In the genomic region with DNA sequence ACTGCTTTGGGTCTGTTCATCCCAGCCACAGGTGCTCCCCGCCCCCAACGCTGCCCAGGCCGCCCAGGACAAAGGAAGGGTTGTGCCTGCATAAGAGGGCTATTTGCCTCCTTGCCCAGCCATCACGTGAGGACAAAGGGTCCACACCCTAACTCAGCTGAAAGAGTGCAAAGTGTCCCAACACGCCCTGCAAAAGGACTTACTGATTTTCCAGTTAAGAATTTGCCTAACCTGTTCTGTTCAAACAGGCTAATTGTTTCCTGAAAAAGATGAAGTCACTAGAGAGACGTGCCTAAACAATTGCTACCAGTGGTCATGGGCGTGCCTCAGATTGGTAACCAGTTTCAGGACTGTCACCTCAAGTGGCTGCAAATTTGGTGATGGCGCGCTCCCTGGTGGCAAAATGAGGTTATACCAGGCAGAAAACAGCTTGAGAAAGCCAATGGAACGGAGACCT, we compare ENCODE assay signal across 8 mouse cellular contexts. TPM values are rescaled to one million over a fixed set of nuclear protein-coding genes. Genes with fewer than 3 reads are reported as not detected.
A peak's percentile ranks its signal among the peaks of the same experiment; 100 is the strongest.
DNase-seq lines count a peak whose midpoint lies in the region; ATAC-seq and TF ChIP-seq lines count a peak whose summit lies in the region.

No protein-coding gene starts in this region.

- 11% methylated on average over 10 of the region's 10 CpGs for WGBS in hindbrain, postnatal 0 days

- DNase-seq in R1 (ENCODE audit: low read depth, low spot score) = peak; percentile 97
- peak; percentile 89 for DNase-seq in cerebellum, adult 9-10 months
- DNase-seq in hindbrain, postnatal 0 days (ENCODE audit: low spot score) = peak; percentile 85
- peak; percentile 62 to 74 for DNase-seq in left cerebral cortex, postnatal 10 days (ENCODE audit: extremely low spot score in 1 of 2, low spot score in 2 of 2)
- peak; percentile 75 to 86 for DNase-seq in right cerebral cortex, postnatal 10 days (ENCODE audit: low spot score in 2 of 2)
- DNase-seq in urinary bladder, postnatal 14 days (ENCODE audit: low spot score) = peak; percentile 88

- no peaks in the 10 kb centered on the region for H3K9me3 ChIP-seq in hindbrain, postnatal 0 days (ENCODE audit: low read length)

- no peak overlapping the region for H3K9ac ChIP-seq in hindbrain, postnatal 0 days (replicated peaks; ENCODE audit: low read length)

- H3K27ac ChIP-seq in hindbrain, postnatal 0 days = no peak overlapping the region

- no peaks in the 10 kb centered on the region for H3K4me1 ChIP-seq in hindbrain, postnatal 0 days (ENCODE audit: insufficient read depth, low read length)

- H3K4me3 ChIP-seq in hindbrain, postnatal 0 days (ENCODE audit: low read length) = no peak overlapping the region

- no peak overlapping the region for H3K4me2 ChIP-seq in hindbrain, postnatal 0 days (ENCODE audit: low read depth, low read length)

- peak; percentile 80 for TF ChIP-seq CTCF in hindbrain, postnatal 0 days (IDR thresholded peaks at IDR 0.05; ENCODE audit: low read depth)

- ATAC-seq in frontal cortex, adult (ENCODE audit: low TSS enrichment) = 0 out of 2 replicates have a peak, but pooled peaks have one; percentile 41
- ATAC-seq in hindbrain, postnatal 0 days = peak; percentile 39; the same call in 1 of the 2 replicates
- peak; percentile 83 for ATAC-seq in megakaryocyte progenitor cell, adult 5-6 weeks (replicated peaks; ENCODE audit: poor library complexity)

- intact Hi-C loops in left cerebral cortex, postnatal 10 days (cut with DNase I) = loop anchor here (2.0 kb wide), 1 partner anchor 254 kb away; no protein-coding TSS in a partner anchor

- H3K27me3 ChIP-seq in hindbrain, postnatal 0 days (ENCODE audit: insufficient read depth, low read length) = no peaks in the 10 kb centered on the region

- H3K36me3 ChIP-seq in hindbrain, postnatal 0 days (ENCODE audit: insufficient read depth, low read length) = no peaks in the 10 kb centered on the region

RNA-seq across cellular contexts. Expression of a gene that starts 18.8 kb away (rescaled TPM):
- total RNA-seq in hindbrain, postnatal 0 days (2014; rRNA removed) = 43.7 and 54.5 TPM in 2 replicates
- polyA plus RNA-seq in hindbrain, postnatal 0 days (2015; fragmentation: Nextera tagmentation; extraction: Ambion mirVana) = 29.2 and 32.2 TPM in 2 replicates
- total RNA-seq in left cerebral cortex, postnatal 10 days (2021) = 10 to 100 TPM; 66.4 to 69.0 TPM
- total RNA-seq in megakaryocyte progenitor cell, adult 5-6 weeks (2015) = 75.6 and 77.2 TPM in 2 replicates
- 83.1 and 85.8 TPM in 2 replicates for total RNA-seq in megakaryocyte progenitor cell, adult 5-6 weeks (2017)
